Mouse (Mus musculus) CD4-positive, CD25-positive, alpha-beta regulatory T cell, adult 2 months (primary cell): ENCODE data around the gene Hapln4.
A peak's percentile ranks its signal among the peaks of the same experiment; 100 is the strongest.
"Not testable (repeated sequence)": the region's sequence is repeated elsewhere in the genome, so short reads cannot be mapped to it uniquely, and the experiment has no call there.

ENCODE experiments used
- DNase-seq: peaks from one replicate; pipeline ENCODE4 v3.0.0-alpha.2; 2012; ENCODE audit warnings: low read depth, low spot score

Hapln4 gene

DNA sequence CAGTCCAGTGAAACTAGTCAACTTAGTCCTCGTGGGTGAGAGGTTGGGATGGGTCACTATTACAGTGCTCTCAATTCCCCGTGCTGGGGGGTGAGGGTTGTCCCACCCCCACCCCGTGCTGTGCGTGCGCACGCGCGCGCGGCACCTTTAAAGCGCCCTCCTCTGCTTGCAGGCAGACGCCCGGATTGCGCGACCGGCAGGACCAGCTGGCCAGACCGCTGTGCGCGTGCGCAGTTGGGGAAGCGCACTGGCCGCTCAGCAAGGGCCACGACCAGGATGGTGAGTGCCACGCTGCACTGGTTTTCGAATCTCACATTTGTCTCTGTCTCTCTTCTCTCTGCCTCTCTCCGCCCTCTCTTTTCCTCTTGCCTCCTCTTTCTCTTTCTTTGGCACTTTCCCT is at the start of gene Hapln4:
Gene Hapln4 (plus strand): TSS at position 173 of the 400 bp plus-strand sequence.
- DNase-seq: peak; percentile 23

- DNase-seq: no peak
These were observed 45.3 kb upstream of the Hapln4 start for GRCm38 (mm10) chr8:70037994-70038393.

GRCm38 (mm10) chr8:70041885-70042546 is 41.2 kb upstream of the Hapln4 start:
- DNase-seq: no peak

DNA sequence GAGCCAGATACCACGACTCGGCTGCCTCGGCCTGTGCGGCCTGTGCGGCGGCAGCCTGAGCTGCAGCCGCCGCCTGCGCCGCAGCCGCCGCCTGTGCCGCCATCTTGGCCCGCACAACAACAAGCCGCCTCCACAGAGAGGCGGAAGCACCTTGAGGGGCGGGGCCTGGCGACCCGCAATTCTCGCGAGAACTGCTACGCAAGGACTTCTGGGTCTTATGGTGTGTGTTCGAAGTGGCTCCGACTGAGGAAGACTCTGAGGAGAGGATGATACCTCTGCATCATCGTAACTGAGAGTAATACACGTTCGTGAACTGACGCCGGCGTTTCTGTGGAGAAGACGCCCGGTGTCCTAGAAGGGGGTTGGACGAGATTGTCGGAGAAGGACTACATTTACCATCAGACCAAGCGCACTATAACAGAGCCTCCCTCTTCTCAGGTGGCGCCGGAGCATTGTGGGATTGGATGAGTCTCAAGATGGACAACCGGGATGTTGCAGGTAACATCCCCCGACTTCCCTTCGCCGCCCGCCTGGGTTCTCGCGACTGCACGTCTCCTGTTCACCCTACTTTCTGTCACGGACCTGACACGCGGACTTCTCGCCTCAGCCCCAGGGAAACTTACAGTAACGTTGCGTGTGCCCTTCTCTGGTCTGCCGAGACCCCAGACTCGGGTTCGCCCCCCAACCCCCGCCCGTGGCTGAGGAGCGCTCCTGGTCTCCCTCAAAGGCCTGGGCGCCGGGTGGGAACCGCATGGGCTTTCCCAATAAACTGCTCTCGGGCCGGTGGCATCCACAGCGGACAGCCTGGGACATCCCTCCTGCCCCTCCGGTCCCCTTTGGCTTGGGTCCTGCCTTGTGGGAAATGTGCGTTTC is 40.4 kb upstream of the Hapln4 start, which contains the start of the genes Mau2 and Sugp1:
Gene Mau2 (minus strand): TSS at position 152 of the 873 bp plus-strand sequence.
Gene Sugp1 (plus strand): TSS at position 231 of the 873 bp plus-strand sequence.
- DNase-seq: peak; percentile 99

DNA sequence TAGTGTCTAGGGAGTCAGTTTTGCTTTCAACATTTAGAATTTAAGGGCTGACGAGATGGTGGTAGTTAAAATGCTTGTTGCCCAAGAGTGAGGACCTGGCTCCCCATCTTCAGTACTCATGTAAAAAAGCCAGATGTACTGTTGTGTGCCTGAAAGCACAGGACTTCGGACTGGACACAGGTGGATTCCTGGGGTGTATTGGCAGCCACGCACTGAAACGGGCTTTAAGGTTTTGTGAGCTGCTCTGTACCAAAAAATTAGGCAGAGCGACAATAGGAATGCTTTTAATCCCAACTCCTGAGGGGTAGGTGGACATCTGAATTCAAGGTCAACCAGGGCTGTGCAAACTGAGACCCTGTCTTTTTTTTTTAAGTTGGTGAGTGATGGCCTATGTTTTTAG is 39.3 kb upstream of the Hapln4 start:
- no peak for DNase-seq

DNA sequence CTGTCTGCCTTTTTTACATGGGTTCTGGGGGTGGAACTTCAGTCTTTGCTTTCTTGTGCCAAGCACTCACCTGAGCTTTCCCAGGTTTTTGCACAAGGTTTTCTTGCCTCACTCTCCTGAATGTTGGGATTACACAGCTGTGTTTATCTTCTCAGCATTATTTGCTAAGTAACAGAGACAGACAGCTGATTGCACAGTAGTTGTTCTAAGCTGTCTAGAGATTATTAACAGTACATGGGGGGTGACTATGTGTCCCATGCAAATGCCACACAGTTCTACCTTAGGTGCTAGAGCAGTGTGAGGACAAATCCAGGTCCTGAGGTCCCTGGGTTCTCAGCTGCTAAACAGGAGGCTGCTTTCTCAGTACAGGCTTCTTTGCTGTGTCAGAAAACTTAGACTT is 33.6 kb upstream of the Hapln4 start:
- DNase-seq: no peak

DNA sequence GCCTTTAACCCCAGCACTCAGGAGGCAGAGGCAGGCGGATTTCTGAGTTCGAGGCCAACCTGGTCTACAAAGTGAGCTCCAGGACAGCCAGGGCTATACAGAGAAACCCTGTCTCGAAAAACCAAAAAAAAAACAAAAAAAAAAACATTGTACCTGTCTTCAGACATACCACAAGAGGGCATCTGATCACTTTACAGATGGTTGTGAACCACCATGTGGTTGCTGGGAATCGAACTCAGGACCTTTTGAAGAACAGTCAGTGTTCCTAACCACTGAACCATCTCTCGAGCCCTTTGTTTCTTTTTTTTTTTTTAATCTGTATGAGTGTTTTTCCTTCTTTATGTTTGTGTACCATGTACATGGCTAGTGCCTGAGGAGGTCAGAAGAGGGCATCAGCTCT is 32.8 kb upstream of the Hapln4 start:
- not testable (repeated sequence) for DNase-seq

GRCm38 (mm10) chr8:70057721-70058120 is 25.5 kb upstream of the Hapln4 start:
- DNase-seq: no peak

- no peak for DNase-seq
These were observed 11.3 kb upstream of the Hapln4 start for GRCm38 (mm10) chr8:70071836-70072440.

- DNase-seq: peak; percentile 38
These were observed 10.7 kb upstream of the Hapln4 start, which contains the start of gene Tm6sf2 for GRCm38 (mm10) chr8:70072441-70073069. Gene Tm6sf2 (plus strand): TSS chr8:70072924.

GRCm38 (mm10) chr8:70073120-70073519 is 10.1 kb upstream of the Hapln4 start:
- no peak for DNase-seq

DNA sequence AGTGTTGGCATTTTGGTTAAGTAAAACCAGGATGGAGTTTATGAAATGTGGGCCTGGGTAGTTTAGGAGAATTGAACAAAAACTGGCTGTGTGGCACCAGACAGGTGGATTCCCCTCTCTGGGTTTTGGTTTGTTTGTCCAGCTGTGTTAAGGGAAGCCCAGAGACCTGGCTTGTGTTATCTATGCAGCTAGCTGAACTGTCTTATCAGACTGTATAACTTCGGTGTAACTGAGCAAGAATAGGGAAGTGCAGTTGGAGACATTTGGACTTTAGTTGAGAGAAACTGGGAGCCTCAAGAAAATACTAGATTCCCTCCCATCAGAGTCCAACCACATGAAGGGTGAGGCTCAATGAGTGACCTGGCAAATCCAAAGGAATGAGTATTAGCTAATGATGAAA is 9.6 kb upstream of the Hapln4 start:
- no peak for DNase-seq

DNA sequence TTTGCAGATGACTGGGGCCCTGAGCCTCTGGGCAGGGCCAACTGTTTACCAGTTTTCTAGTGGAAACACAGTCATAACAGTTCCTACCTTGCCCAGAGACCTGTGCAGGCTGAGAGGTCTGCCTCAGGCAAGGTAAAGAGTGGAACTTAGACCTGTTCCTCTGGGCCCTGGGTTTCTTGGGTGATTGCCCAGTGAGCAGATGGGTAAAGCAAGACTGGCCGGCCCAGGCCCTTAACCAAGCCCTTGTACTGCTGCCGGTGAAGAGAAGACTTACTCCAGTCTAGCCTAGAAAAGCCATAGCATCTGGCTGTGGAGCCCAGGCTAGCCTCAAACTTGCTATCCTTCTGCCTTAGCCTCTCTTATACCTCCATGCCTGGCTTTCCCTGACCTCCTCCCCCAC is 1.3 kb upstream of the Hapln4 start:
- no peak for DNase-seq

GRCm38 (mm10) chr8:70084191-70085065 is 1.2 kb downstream of the Hapln4 start:
- DNase-seq: no peak

- DNase-seq: no peak
These were observed 2.9 kb downstream of the Hapln4 start for GRCm38 (mm10) chr8:70086151-70086550.

DNA sequence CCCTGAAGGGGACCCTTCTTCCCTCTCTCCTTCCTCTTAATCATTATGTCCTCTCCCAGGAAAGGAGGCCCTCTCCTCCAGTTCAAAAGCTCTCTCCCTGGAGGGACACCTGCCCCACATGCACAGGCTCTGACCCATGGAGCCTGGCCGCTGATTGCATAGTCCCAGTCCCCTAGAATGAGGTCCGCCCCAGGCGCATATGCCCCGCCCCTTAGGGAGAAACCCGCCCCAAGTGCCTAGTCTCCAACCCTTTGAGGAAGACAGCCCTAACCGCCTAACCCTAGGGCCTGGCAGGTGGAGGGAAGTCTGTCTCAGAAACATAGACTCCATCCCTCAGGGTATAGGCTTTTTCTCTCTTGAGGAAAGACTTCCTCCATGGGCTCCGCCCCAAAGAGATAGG is 4.0 kb downstream of the Hapln4 start:
- no peak for DNase-seq

DNA sequence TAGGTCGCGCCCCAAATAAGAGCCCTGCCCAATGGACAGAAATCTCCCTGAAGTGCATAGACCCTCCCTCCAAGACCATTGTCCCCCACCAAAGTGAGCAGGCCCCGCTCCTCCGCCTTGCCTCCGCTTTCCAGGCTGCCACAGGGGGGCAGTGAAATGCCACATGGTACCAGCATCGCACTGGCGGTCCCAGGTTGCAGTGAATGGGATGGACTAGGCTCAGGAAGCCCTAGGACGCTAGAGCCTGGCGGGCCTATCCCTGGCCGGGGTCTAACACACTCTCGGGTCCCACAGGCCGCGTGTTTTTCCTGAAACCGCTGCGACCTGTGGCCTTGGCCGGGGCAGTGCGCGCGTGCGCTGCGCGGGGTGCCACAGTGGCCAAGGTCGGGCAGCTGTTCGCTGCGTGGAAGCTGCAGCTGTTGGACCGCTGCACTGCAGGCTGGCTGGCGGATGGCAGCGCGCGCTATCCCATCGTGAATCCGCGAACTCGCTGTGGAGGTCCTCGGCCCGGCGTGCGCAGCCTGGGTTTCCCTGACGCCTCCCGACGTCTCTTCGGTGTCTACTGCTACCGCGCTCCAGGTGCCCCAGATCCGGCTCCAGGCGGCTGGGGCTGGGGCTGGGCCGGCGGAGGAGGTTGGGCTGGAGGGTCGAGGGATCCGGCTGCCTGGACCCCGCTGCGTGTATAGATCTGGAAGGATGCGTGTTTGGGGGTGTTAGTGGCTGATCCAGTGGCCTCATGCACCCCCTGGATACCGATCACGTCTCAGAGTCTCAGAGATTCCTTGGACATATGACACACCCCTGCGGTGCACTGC is 4.8 kb downstream of the Hapln4 start:
- peak; percentile 36 for DNase-seq

- no peak for DNase-seq
These were observed 6.2 kb downstream of the Hapln4 start for GRCm38 (mm10) chr8:70089296-70089960.

DNA sequence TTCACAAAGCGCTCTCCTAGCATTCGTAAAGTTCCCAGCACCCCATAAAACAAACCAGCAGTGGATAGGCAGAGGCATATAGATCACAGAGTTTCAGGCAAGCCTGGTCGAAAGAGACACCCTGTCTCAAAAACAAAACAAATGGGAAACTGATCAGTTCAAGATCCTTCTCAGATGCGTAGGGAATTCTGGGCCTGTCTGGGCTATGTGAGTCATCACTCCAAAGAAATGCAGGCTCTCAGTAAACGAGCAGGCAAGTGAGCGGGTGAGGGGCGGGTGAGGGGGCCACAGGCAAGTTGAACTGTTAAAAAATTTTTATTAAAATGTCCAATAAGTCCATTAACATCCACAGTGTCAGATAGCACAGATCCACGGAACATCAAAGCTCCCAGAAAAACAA is 9.5 kb downstream of the Hapln4 start:
- DNase-seq: no peak
